Mouse (Mus musculus) megakaryocyte, embryonic 14.5 days (primary cell): Measurements from ENCODE around the gene Flt3l.

Experiments
- FLI1 ChIP-seq: IDR thresholded peaks from 2 replicates; pipeline ENCODE4 v1.6.1; 2012; ENCODE audit warnings: low read length, inconsistent platforms, mixed read lengths
- GATA1 ChIP-seq: IDR thresholded peaks from 3 replicates; pipeline ENCODE4 v1.6.1; 2012; ENCODE audit warnings: mixed read lengths, low read length, inconsistent platforms, borderline replicate concordance

DNA sequence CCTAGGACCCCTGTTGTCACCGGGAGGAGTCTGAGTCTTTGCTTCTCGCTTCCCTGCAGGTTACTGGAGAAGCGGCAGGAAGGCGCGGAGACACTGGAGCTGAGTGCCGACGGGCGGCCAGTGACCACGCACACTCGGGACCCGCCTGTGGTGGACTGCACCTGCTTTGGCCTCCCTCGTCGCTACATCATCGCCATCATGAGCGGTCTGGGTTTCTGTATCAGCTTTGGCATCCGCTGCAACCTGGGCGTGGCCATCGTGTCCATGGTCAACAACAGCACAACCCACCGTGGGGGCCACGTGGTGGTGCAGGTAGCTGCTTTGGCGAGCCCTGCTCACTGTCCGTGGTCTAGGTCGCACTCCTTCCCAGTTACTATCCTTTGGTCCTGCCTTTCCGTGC is 32.4 kb upstream of the Flt3l start:
- no peak for TF ChIP-seq GATA1
- no peak for TF ChIP-seq FLI1
